Mouse (Mus musculus): ENCODE measurements around the gene Copz2. TPM values are rescaled to one million over a fixed set of nuclear protein-coding genes. Genes with fewer than 3 reads are reported as not detected.
"Not testable (repeated sequence)": the region's sequence is repeated elsewhere in the genome, so short reads cannot be mapped to it uniquely, and the experiment has no call there.

Copz2 gene
- polyA plus RNA-seq, 1 experiment: 23.9 TPM

DNA sequence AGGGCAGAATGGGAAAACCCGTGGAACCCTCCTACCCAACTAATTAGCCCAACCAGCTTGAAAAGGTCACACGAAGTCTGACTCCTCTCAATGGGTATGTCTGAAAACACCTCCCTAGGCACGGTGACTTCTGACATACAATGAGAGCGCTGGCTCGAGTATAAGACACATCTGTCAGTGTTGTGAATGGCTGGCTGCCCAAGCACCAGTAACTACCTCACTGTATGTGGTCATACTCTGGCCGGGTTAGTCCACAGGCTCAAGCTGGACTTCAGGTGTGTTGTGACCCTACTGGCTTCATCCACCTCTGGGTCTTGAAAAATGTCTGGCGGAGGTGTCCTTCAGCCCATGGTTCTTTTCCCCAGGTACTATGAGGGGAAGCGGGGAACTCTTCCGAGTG lies 976 bp upstream of the Copz2 start:
- no peak overlapping the region for H3K9ac ChIP-seq (ENCODE audit: low read depth, poor library complexity, severe bottlenecking)
- H3K27ac ChIP-seq (ENCODE audit: insufficient read depth, low read length): no peak overlapping the region
- no peak for TF ChIP-seq EP300 (IDR thresholded peaks at IDR 0.05; ENCODE audit: insufficient read depth, low read depth, low read length)
- no peak for TF ChIP-seq CTCF (IDR thresholded peaks at IDR 0.05; ENCODE audit: low read depth, low read length)
- no peak for TF ChIP-seq POLR2A (IDR thresholded peaks at IDR 0.05; ENCODE audit: insufficient read depth, low read length)
- H3K4me3 ChIP-seq (ENCODE audit: low read depth, low read length): no peak overlapping the region
- no peaks in the 10 kb centered on the region for H3K36me3 ChIP-seq (ENCODE audit: control insufficient read depth, insufficient read depth, low read length, poor library complexity, severe bottlenecking)
- no peaks in the 10 kb centered on the region for H3K4me1 ChIP-seq (ENCODE audit: control insufficient read depth, insufficient read depth, low read length)
- H3K27me3 ChIP-seq (ENCODE audit: control insufficient read depth, insufficient read depth, low read length, poor library complexity, severe bottlenecking): no peaks in the 10 kb centered on the region
- no peaks in the 10 kb centered on the region for H3K9me3 ChIP-seq (replicated peaks; ENCODE audit: control insufficient read depth, insufficient read depth, low read length, poor library complexity, severe bottlenecking)

DNA sequence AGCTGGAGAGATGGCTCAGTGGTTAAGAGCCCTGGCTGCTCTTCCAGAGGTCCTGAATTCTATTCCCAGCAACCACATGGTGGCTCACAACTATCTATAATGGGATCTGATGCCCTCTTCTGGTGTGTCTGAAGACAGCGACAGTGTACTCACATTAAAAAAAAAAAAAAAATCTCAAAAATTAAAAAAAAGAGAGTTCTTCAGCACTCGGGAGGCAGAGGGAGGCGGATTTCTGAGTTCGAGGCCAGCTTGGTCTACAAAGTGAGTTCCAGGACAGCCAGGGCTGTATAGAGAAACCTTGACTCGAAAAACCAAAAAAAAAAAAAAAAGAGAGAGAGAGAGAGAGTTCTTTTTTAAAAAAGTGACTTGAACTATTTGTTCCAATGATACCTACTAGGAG lies 525 bp upstream of the Copz2 start:
- H3K36me3 ChIP-seq (ENCODE audit: control insufficient read depth, insufficient read depth, low read length, poor library complexity, severe bottlenecking); H3K4me3 ChIP-seq (ENCODE audit: low read depth, low read length); H3K9me3 ChIP-seq (replicated peaks; ENCODE audit: control insufficient read depth, insufficient read depth, low read length, poor library complexity, severe bottlenecking); H3K4me1 ChIP-seq (ENCODE audit: control insufficient read depth, insufficient read depth, low read length); H3K27me3 ChIP-seq (ENCODE audit: control insufficient read depth, insufficient read depth, low read length, poor library complexity, severe bottlenecking); H3K27ac ChIP-seq (ENCODE audit: insufficient read depth, low read length): not testable (repeated sequence)
- peak overlapping the region; percentile 53 for H3K9ac ChIP-seq (ENCODE audit: low read depth, poor library complexity, severe bottlenecking)

DNA sequence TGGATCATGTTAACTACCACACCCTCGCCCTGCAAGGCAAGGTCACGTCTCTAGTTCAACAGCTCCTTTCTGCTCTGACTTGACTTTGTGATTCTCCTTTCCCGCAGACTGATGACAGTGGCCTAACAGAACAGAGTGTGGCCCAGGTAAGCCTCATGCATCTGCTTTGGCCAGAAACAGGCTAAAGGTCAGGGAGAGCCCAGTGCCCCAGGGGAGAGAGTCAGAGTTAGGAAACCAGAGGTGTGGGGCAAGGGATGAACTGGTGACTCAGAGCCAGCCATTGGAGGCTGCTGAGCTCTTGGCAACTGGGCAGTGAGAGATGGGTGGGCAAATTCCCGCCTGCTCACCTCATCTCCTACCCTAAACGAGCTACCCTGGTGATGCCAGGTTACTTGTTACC lies 7.8 kb downstream of the Copz2 start:
- no peaks in the 10 kb centered on the region for H3K9me3 ChIP-seq (replicated peaks; ENCODE audit: control insufficient read depth, insufficient read depth, low read length, poor library complexity, severe bottlenecking)
- no peaks in the 10 kb centered on the region for H3K36me3 ChIP-seq (ENCODE audit: control insufficient read depth, insufficient read depth, low read length, poor library complexity, severe bottlenecking)
- H3K4me3 ChIP-seq (ENCODE audit: low read depth, low read length): no peak overlapping the region
- no peaks in the 10 kb centered on the region for H3K27me3 ChIP-seq (ENCODE audit: control insufficient read depth, insufficient read depth, low read length, poor library complexity, severe bottlenecking)
- no peak overlapping the region for H3K9ac ChIP-seq (ENCODE audit: low read depth, poor library complexity, severe bottlenecking)
- H3K4me1 ChIP-seq (ENCODE audit: control insufficient read depth, insufficient read depth, low read length): no peaks in the 10 kb centered on the region
- TF ChIP-seq POLR2A (IDR thresholded peaks at IDR 0.05; ENCODE audit: insufficient read depth, low read length) (no peak), EP300 (IDR thresholded peaks at IDR 0.05; ENCODE audit: insufficient read depth, low read depth, low read length) (no peak), CTCF (IDR thresholded peaks at IDR 0.05; ENCODE audit: low read depth, low read length) (no peak)
- H3K27ac ChIP-seq (ENCODE audit: insufficient read depth, low read length): no peak overlapping the region

DNA sequence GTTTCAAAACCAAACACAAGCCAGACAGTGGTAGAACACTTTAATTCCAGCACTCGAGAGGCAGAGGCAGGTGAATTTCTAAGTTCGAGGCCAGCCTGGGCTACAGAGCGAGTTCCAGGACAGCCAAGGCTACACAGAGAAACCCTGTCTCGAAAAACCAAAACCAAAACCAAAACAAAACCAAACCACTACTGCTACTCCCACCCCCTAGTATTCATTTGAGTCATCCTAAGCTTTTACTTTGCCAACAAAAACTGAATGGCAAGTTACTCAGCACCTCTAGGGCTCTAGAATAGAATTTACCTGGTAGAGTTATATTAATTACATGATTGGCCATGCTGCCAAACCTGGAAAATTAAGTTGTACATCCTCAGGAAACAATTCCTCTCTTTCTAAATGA lies 10.0 kb downstream of the Copz2 start:
- TF ChIP-seq EP300 (IDR thresholded peaks at IDR 0.05; ENCODE audit: insufficient read depth, low read depth, low read length): no peak
- no peak for TF ChIP-seq POLR2A (IDR thresholded peaks at IDR 0.05; ENCODE audit: insufficient read depth, low read length)
- TF ChIP-seq CTCF (IDR thresholded peaks at IDR 0.05; ENCODE audit: low read depth, low read length): no peak
- Histone ChIP-seq H3K9ac (ENCODE audit: low read depth, poor library complexity, severe bottlenecking) (no peak overlapping the region), H3K27me3 (ENCODE audit: control insufficient read depth, insufficient read depth, low read length, poor library complexity, severe bottlenecking) (no peaks in the 10 kb centered on the region), H3K36me3 (ENCODE audit: control insufficient read depth, insufficient read depth, low read length, poor library complexity, severe bottlenecking) (no peaks in the 10 kb centered on the region), H3K4me1 (ENCODE audit: control insufficient read depth, insufficient read depth, low read length) (no peaks in the 10 kb centered on the region), H3K4me3 (ENCODE audit: low read depth, low read length) (no peak overlapping the region), H3K9me3 (replicated peaks; ENCODE audit: control insufficient read depth, insufficient read depth, low read length, poor library complexity, severe bottlenecking) (no peaks in the 10 kb centered on the region), H3K27ac (ENCODE audit: insufficient read depth, low read length) (no peak overlapping the region)

DNA sequence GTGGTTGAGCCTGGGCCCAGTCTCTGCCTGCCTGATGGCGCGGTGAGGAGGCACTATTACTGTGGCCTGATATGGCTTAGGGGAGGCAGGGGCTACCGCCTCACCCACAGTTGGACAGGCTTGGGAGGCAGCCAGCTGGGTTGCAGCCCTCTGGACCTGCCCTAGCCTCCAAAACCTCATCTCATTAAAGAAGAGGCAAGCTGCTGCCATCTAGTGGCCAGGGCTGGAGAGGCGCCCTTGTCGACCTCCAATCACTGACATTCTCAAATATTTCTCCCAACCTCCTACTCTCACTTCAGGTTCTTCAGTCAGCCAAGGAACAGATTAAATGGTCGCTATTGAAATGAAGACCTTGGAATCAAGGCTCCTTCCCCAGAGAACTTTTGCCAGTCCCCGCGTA lies 10.9 kb downstream of the Copz2 start:
- Histone ChIP-seq H3K36me3 (ENCODE audit: control insufficient read depth, insufficient read depth, low read length, poor library complexity, severe bottlenecking) (no peaks in the 10 kb centered on the region), H3K4me3 (ENCODE audit: low read depth, low read length) (no peak overlapping the region), H3K9me3 (replicated peaks; ENCODE audit: control insufficient read depth, insufficient read depth, low read length, poor library complexity, severe bottlenecking) (no peaks in the 10 kb centered on the region), H3K4me1 (ENCODE audit: control insufficient read depth, insufficient read depth, low read length) (no peaks in the 10 kb centered on the region), H3K9ac (ENCODE audit: low read depth, poor library complexity, severe bottlenecking) (no peak overlapping the region), H3K27ac (ENCODE audit: insufficient read depth, low read length) (no peak overlapping the region), H3K27me3 (ENCODE audit: control insufficient read depth, insufficient read depth, low read length, poor library complexity, severe bottlenecking) (no peaks in the 10 kb centered on the region)
- TF ChIP-seq CTCF (IDR thresholded peaks at IDR 0.05; ENCODE audit: low read depth, low read length): peak; percentile 92
- TF ChIP-seq POLR2A (IDR thresholded peaks at IDR 0.05; ENCODE audit: insufficient read depth, low read length): no peak
- 0 out of 2 replicates have a peak, but pooled peaks have one; percentile 26 for TF ChIP-seq EP300 (IDR thresholded peaks at IDR 0.05; ENCODE audit: insufficient read depth, low read depth, low read length)

DNA sequence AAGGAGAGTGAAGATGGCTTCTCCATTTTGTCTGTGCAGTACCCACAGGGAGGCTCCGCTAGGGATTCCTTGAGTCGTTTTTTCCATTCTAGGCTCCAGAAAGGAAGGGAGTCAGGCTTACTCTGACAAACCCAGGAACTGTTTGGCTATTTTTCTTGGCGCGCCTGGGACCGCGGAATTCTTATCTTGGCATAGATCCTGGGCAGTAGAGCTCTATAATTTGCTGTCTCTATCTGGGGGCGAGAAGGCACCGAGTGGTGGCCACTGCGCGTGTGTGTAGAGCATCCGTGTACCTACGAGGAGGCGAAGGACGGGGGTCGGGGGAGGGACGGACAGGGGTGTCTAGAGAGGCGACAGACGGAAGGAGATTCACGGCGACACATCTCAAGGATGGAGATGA lies 11.8 kb downstream of the Copz2 start:
- Histone ChIP-seq H3K4me1 (ENCODE audit: control insufficient read depth, insufficient read depth, low read length) (no peaks in the 10 kb centered on the region), H3K27me3 (ENCODE audit: control insufficient read depth, insufficient read depth, low read length, poor library complexity, severe bottlenecking) (no peaks in the 10 kb centered on the region), H3K4me3 (ENCODE audit: low read depth, low read length) (peak overlapping the region; percentile 81), H3K36me3 (ENCODE audit: control insufficient read depth, insufficient read depth, low read length, poor library complexity, severe bottlenecking) (no peaks in the 10 kb centered on the region), H3K9me3 (replicated peaks; ENCODE audit: control insufficient read depth, insufficient read depth, low read length, poor library complexity, severe bottlenecking) (no peaks in the 10 kb centered on the region), H3K27ac (ENCODE audit: insufficient read depth, low read length) (no peak overlapping the region), H3K9ac (ENCODE audit: low read depth, poor library complexity, severe bottlenecking) (peak overlapping the region; percentile 31)
- no peak for TF ChIP-seq POLR2A (IDR thresholded peaks at IDR 0.05; ENCODE audit: insufficient read depth, low read length)
